Mouse (Mus musculus) forebrain, embryonic 16.5 days (tissue): ENCODE measurements around the gene Usp50. TPM values are rescaled to one million over a fixed set of nuclear protein-coding genes. Genes with fewer than 3 reads are reported as not detected.
A peak's percentile ranks its signal among the peaks of the same experiment; 100 is the strongest.

ENCODE experiments used
- ATAC-seq: fragments of 200-750 bp; cut with Nextera tagmentation; 2 replicates; pipeline ENCODE4 v1.8.0; 2017; ENCODE audit warnings: mild to moderate bottlenecking, moderate library complexity
- H3K27ac ChIP-seq: fragments of 300-500 bp; sonication (generic); 2 replicates; pipeline ENCODE4 v1.5.1; 2014; ENCODE audit warnings: low read length, control low read depth
- H3K27me3 ChIP-seq: fragments of 300-500 bp; sonication (generic); replicated peaks from 2 replicates; pipeline ENCODE4 v1.6.1; 2014; ENCODE audit warnings: low read length; ENCODE audit not compliant: control insufficient read depth, insufficient read depth
- H3K36me3 ChIP-seq: fragments of 300-500 bp; sonication (generic); 2 replicates; pipeline ENCODE4 v1.6.1; 2014; ENCODE audit not compliant: control insufficient read depth, insufficient read depth
- H3K4me1 ChIP-seq: fragments of 300-500 bp; sonication (generic); replicated peaks from 2 replicates; pipeline ENCODE4 v1.6.1; 2014; ENCODE audit warnings: low read length; ENCODE audit not compliant: control insufficient read depth, insufficient read depth
- H3K4me2 ChIP-seq: fragments of 300-500 bp; sonication (generic); 2 replicates; pipeline ENCODE4 v1.6.1; 2014; ENCODE audit warnings: mild to moderate bottlenecking, low read length, control low read depth
- H3K4me3 ChIP-seq: fragments of 300-500 bp; sonication (generic); replicated peaks from 2 replicates; pipeline ENCODE4 v1.5.1; 2014; ENCODE audit warnings: mild to moderate bottlenecking, low read length, control low read depth
- H3K9ac ChIP-seq: fragments of 300-500 bp; sonication (generic); replicated peaks from 2 replicates; pipeline ENCODE4 v1.6.1; 2014; ENCODE audit warnings: low read depth, low read length, control low read depth
- H3K9me3 ChIP-seq: fragments of 300-500 bp; sonication (generic); 2 replicates; pipeline ENCODE4 v1.6.1; 2016; ENCODE audit warnings: low read length; ENCODE audit not compliant: control insufficient read depth
- WGBS: fragments of 180-500 bp; shearing (Covaris S2); extraction: QIAGEN DNeasy Blood & Tissue Kit; methylation state at CpG from one replicate; pipeline ENCODE4 v1.1.7; 2014; 5-methylcytosine and 5-hydroxymethylcytosine counted together
- polyA plus RNA-seq: library from polyadenylated mRNA; unstranded; fragments of >200 nt; fragmentation: Nextera tagmentation; extraction: Ambion mirVana; gene quantifications from 2 replicates; pipeline ENCODE4 v1.2.1, GENCODE M21; 2015

The Usp50 gene
- 1.9 and 2.2 TPM in 2 replicates for polyA plus RNA-seq

DNA sequence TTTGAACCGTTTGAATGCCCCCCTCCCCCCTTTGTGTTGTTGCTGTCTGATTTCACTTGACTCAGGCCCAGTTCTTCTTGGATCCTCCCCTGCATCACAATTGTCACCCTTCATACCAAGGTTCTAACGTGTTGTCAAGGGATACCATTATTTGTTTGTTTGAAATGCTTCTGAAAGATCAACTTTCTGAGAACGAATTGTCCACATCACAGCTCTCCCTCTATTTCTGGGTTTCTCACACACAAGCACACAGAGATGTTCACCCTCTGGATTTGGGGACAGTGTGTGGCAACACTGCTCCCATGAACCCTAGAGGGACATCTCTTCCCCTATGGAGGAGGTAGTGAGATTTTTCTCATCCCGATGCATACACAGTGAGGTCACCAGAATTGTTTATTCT lies at the start of gene Usp50:
Gene Usp50 (minus strand): TSS at position 101 of the 400 bp plus-strand sequence.
- Histone ChIP-seq H3K4me2 (no peak within 1 kb of the TSS), H3K36me3 (no peaks in the 10 kb centered on the region), H3K4me3 (no peak within 1 kb of the TSS), H3K9me3 (no peaks in the 10 kb centered on the region), H3K9ac (no peak within 1 kb of the TSS), H3K27ac (no peak within 1 kb of the TSS), H3K4me1 (peaks cover 4% of the 10 kb centered on the region), H3K27me3 (no peaks in the 10 kb centered on the region)
- no peak for ATAC-seq
- WGBS, result 58% methylated on average over 4 of the region's 4 CpGs

DNA sequence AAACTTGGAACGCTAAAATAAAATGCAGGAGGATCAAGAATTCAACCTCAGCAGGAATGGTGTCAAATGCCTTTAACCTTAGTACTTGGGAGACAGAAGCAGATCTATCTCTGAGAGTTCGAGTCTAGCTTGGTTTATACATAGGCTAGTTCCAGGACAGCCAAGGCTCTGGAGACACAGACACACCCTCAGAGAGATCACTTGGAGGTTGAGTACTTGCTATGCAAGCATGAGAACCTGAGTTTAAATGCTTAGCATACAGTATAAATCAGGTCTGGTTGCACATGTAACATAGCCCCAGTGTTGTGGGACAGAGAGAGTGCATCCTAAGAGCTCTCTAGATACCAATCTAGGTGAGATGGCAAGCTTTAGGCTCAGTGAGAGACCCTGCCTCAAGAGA lies 34.1 kb upstream of the Usp50 start:
- whole genome bisulfite sequencing, result 91% methylated on average over 2 of the region's 2 CpGs
- no peaks in the 10 kb centered on the region for H3K9me3 ChIP-seq
- H3K4me2 ChIP-seq, result no peak overlapping the region
- H3K9ac ChIP-seq, result no peak overlapping the region
- H3K4me3 ChIP-seq, result no peak overlapping the region
- H3K27ac ChIP-seq, result no peak overlapping the region
- peaks cover 11% of the 10 kb centered on the region for H3K36me3 ChIP-seq
- no peaks in the 10 kb centered on the region for H3K27me3 ChIP-seq
- no peak for ATAC-seq
- H3K4me1 ChIP-seq, result no peaks in the 10 kb centered on the region

DNA sequence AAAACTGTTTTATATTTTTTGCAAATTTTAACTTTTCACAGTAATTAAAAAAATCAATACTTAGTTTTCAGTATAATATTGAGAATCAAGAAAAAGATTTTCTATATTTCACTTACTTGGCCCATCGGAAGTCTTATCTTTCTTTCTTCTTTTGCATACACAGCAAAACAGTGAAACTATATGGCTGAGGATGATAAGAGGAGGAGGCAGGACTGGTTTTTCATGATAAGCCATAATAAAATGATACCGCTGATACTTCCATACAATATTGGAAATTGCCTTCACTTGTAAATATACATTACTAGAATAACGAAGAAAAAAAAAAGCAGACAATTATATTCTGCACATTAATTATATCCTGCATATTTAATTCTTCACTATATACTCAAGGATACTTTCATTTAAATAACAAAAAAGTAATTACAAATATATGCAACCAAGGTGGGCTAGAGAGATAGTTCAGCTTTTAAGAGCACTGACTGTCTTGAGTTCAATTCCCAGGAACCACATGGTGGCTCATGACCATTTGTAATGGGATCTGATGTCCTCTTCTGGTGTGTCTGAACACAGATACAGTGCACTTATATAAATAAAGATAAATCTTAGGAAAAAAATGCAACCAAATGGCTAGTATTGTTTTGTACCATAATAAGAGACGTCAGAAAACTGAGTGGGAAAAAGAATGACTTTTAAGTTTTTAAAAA lies 33.5 kb upstream of the Usp50 start:
- Histone ChIP-seq H3K27ac (no peak overlapping the region), H3K4me2 (no peak overlapping the region), H3K36me3 (peaks cover 16% of the 10 kb centered on the region), H3K4me1 (no peaks in the 10 kb centered on the region), H3K9ac (no peak overlapping the region), H3K4me3 (no peak overlapping the region), H3K9me3 (no peaks in the 10 kb centered on the region), H3K27me3 (no peaks in the 10 kb centered on the region)
- WGBS, result 95% methylated on average over 4 of the region's 4 CpGs
- ATAC-seq, result no peak

DNA sequence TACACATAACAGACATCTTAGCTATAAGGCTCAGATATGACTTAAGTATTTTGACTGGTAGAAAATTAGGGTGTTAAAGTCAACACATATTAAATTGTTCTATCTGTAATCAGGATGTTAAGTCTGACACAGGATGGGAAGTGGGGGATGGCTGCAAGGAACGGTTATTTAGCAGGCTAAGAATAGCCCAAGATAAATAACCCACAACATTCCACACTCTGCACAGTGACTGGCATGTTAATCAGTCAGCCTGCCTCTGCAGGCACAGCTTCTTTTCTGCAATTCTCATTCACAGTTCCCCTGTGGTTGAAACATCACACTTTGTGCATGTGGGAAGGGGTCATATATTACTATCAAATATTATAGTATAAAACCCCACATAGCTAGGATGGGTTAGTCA lies 32.6 kb upstream of the Usp50 start:
- H3K4me1 ChIP-seq, result no peaks in the 10 kb centered on the region
- no peak for ATAC-seq
- no peaks in the 10 kb centered on the region for H3K9me3 ChIP-seq
- WGBS, result 44% methylated on average over 1 of the region's 1 CpGs
- H3K4me2 ChIP-seq, result no peak overlapping the region
- no peak overlapping the region for H3K27ac ChIP-seq
- peaks cover 17% of the 10 kb centered on the region for H3K36me3 ChIP-seq
- H3K9ac ChIP-seq, result no peak overlapping the region
- no peak overlapping the region for H3K4me3 ChIP-seq
- H3K27me3 ChIP-seq, result no peaks in the 10 kb centered on the region

DNA sequence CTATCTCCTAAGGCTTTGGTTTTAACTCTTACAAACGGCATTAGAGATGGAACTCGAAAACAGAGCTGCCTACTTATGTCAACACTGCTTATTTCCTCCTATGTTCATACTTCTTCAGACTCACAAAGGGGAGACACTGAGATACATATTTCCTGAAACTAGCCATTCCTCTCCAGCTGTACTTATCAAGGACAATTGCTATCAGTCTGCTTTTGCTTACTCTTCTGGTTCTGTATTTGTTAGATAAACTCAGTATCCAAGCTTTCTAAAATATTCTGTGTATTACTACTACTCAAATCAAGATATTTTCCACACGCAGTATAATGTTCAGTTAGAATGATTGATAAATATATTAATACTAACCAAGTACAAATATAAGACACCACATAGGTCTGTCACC lies 18.7 kb upstream of the Usp50 start:
- H3K4me3 ChIP-seq, result no peak overlapping the region
- no peaks in the 10 kb centered on the region for H3K4me1 ChIP-seq
- H3K27me3 ChIP-seq, result no peaks in the 10 kb centered on the region
- H3K4me2 ChIP-seq, result no peak overlapping the region
- no peak for ATAC-seq
- H3K36me3 ChIP-seq, result peaks cover 22% of the 10 kb centered on the region
- H3K9me3 ChIP-seq, result no peaks in the 10 kb centered on the region
- H3K9ac ChIP-seq, result no peak overlapping the region
- H3K27ac ChIP-seq, result no peak overlapping the region
- WGBS, result 92% methylated on average over 3 of the region's 3 CpGs

DNA sequence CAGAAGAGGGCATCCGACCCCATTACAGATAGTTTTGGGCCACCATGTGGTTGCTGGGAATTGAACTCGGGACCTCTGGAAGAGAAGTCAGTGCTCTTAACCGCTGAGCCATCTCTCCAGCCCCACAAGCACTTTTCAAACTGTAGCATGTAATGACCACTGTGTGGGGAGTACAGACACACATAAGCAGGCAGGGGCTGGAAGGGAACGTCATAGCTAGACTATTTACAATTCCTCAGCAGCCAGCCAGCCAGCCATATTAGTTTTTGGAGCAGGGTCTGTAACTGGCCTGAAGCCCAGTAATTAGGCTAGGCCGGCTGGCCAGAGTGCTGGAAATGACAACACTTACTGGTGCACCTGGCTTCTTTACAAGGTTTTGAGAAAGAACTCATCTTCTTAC lies 15.2 kb upstream of the Usp50 start:
- Histone ChIP-seq H3K9ac (no peak overlapping the region), H3K4me2 (no peak overlapping the region), H3K27me3 (no peaks in the 10 kb centered on the region), H3K4me1 (no peaks in the 10 kb centered on the region), H3K36me3 (peaks cover 23% of the 10 kb centered on the region), H3K4me3 (no peak overlapping the region), H3K27ac (no peak overlapping the region), H3K9me3 (no peaks in the 10 kb centered on the region)
- no peak for ATAC-seq
- WGBS, result 80% methylated on average over 5 of the region's 5 CpGs

DNA sequence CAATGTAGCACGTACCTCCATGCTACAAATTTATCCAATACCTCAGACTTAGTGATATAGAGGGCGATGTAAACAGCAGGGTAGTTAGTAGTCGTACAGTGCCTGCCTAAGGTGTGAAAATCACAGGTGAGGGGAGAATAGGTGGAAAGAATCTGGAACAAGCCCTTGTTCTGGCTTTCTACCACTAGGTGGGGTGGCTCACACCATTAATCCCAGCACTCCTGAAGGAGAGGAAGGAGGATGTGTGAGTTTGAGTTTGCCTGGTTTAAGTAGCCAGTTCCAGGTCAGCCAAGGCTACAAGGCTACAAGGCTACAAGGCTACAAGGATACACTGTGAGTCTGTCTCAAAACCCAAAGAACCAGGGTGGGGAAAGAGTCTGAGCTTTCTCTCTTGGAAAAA lies 12.4 kb upstream of the Usp50 start:
- no peaks in the 10 kb centered on the region for H3K9me3 ChIP-seq
- 87% methylated on average over 3 of the region's 3 CpGs for WGBS
- H3K4me3 ChIP-seq, result no peak overlapping the region
- ATAC-seq, result no peak
- no peak overlapping the region for H3K4me2 ChIP-seq
- H3K4me1 ChIP-seq, result no peaks in the 10 kb centered on the region
- H3K27me3 ChIP-seq, result no peaks in the 10 kb centered on the region
- peaks cover 24% of the 10 kb centered on the region for H3K36me3 ChIP-seq
- no peak overlapping the region for H3K27ac ChIP-seq
- no peak overlapping the region for H3K9ac ChIP-seq

DNA sequence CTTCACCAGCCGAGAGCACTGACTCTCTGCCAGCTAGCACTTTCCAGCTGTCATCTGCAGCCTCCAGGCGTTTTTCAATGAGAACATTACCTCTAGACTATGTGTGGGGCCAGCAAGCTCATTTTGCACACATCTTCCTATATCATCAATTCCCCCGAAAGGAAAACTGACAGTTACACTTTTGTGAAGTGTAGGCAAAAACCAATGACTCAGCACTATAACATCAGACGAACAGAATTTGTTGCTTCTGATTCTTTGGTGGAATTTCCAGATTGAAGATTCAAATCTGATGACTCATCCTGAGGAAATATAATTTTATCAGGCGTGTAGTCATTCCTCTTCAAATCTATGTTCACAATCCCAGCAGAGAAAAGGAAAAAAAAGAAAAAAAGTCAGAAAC lies 9.3 kb upstream of the Usp50 start:
- no peak overlapping the region for H3K27ac ChIP-seq
- no peaks in the 10 kb centered on the region for H3K27me3 ChIP-seq
- H3K4me2 ChIP-seq, result no peak overlapping the region
- no peak overlapping the region for H3K4me3 ChIP-seq
- H3K36me3 ChIP-seq, result peaks cover 22% of the 10 kb centered on the region
- ATAC-seq, result no peak
- peaks cover 4% of the 10 kb centered on the region for H3K4me1 ChIP-seq
- no peaks in the 10 kb centered on the region for H3K9me3 ChIP-seq
- H3K9ac ChIP-seq, result no peak overlapping the region
- WGBS, result 81% methylated on average over 5 of the region's 5 CpGs

DNA sequence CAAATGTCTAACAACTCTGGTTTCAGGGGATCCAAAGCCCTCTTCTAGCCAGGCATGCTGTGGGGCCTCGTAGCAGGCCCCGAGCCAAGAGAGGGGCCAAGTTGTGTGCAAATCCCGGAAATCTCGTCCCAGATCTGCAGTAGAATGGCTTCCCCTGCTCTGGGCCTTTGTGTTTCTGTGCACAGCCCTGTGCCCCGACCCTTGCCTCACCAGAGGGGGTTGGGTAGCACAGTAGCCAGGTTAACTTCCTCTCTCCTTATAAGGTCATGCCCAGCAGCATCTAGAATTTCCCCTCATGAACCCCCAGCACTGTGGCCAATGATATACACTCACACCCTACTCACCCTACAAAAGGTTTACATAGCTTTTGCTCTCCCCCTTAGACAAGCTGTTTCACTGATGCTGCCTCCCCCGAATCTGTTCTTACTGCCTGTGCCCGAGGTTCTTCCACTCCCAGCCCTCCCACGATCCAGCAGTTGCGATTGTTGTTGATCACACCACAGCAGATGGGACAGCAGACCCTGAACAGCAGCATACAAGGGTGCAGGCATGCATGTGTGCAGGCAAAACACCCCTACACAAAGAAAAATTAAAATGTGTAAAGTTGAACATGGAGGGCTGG lies 4.6 kb upstream of the Usp50 start:
- 37% methylated on average over 9 of the region's 9 CpGs for WGBS
- Histone ChIP-seq H3K9ac (no peak overlapping the region), H3K4me2 (no peak overlapping the region), H3K4me3 (no peak overlapping the region), H3K27me3 (no peaks in the 10 kb centered on the region), H3K9me3 (no peaks in the 10 kb centered on the region), H3K36me3 (peaks cover 5% of the 10 kb centered on the region), H3K4me1 (peaks cover 4% of the 10 kb centered on the region), H3K27ac (no peak overlapping the region)
- ATAC-seq, result 0 out of 2 replicates have a peak, but pooled peaks have one; percentile 26
